15 mouse cellular contexts compared by ENCODE assay signal in genomic region chr3:121645447-121645846, GRCm38 (mm10). TPM values are rescaled to one million over a fixed set of nuclear protein-coding genes. Genes with fewer than 3 reads are reported as not detected.
DNase-seq lines count a peak whose midpoint lies in the region; ATAC-seq and TF ChIP-seq lines count a peak whose summit lies in the region.
"Had no signal": no experiment of that assay in that cellular context is flagged by ENCODE, and none has a peak within 500 bp of the region (broad histone marks: within the 10 kb centered on the region; RNA-seq: fewer than 3 reads in every experiment).

No protein-coding gene starts in this region.

- no peak for TF ChIP-seq CTCF in lung, embryonic 14.5 days (IDR thresholded peaks at IDR 0.05; ENCODE audit: low read depth)

- peak overlapping the region; percentile 47 for H3K27ac ChIP-seq in midbrain, embryonic 10.5 days (replicated peaks)
- H3K27ac ChIP-seq in midbrain, embryonic 14.5 days (replicated peaks; ENCODE audit: low read depth, low read length): no peak overlapping the region
- no peak overlapping the region for H3K27ac ChIP-seq in lung, embryonic 14.5 days (ENCODE audit: low read depth)
- H3K27ac ChIP-seq in stomach, embryonic 16.5 days (ENCODE audit: low read length): peak overlapping the region; percentile 87; the same call in 1 of the 2 replicates
- H3K27ac ChIP-seq: limb, embryonic 10.5 days; neural tube, embryonic 13.5 days had no signal

- H3K27me3 ChIP-seq in midbrain, embryonic 10.5 days (ENCODE audit: low read depth, poor library complexity, severe bottlenecking): peaks cover 15% of the 10 kb centered on the region
- H3K27me3 ChIP-seq in midbrain, embryonic 14.5 days (ENCODE audit: control insufficient read depth, insufficient read depth, low read length): no peaks in the 10 kb centered on the region
- H3K27me3 ChIP-seq in lung, embryonic 14.5 days (ENCODE audit: insufficient read depth, low read length): no peaks in the 10 kb centered on the region
- no peaks in the 10 kb centered on the region for H3K27me3 ChIP-seq in stomach, embryonic 16.5 days (ENCODE audit: control insufficient read depth, insufficient read depth, low read length)
- H3K27me3 ChIP-seq: neural tube, embryonic 13.5 days had no signal

- peak; percentile 35 for DNase-seq in adrenal gland, postnatal 10 days
- no peak for DNase-seq in adrenal gland, postnatal 25 days
- peak; percentile 41 for DNase-seq in midbrain, embryonic 10.5 days (ENCODE audit: low spot score)
- no peak for DNase-seq in midbrain, embryonic 14.5 days
- DNase-seq in lung, embryonic 14.5 days: peak; percentile 47
- no peak for DNase-seq in thymus, postnatal 14 days
- no peak for DNase-seq in right cerebral cortex, adult 2 months (ENCODE audit: low spot score in 2 of 2)
- DNase-seq: cerebellum, adult 8-10 months; right cerebral cortex, postnatal 4 days had no signal

- H3K4me2 ChIP-seq in midbrain, embryonic 14.5 days (ENCODE audit: low read length): no peak overlapping the region
- no peak overlapping the region for H3K4me2 ChIP-seq in lung, embryonic 14.5 days
- H3K4me2 ChIP-seq in stomach, embryonic 16.5 days (ENCODE audit: low read depth, low read length): no peak overlapping the region
- H3K4me2 ChIP-seq: neural tube, embryonic 13.5 days had no signal

- H3K9me3 ChIP-seq in midbrain, embryonic 10.5 days (replicated peaks): no peaks in the 10 kb centered on the region
- no peaks in the 10 kb centered on the region for H3K9me3 ChIP-seq in midbrain, embryonic 14.5 days (ENCODE audit: control insufficient read depth, low read length)
- no peaks in the 10 kb centered on the region for H3K9me3 ChIP-seq in lung, embryonic 14.5 days (ENCODE audit: low read depth, low read length)
- H3K9me3 ChIP-seq in stomach, embryonic 16.5 days (replicated peaks; ENCODE audit: control insufficient read depth, low read length): no peaks in the 10 kb centered on the region
- H3K9me3 ChIP-seq: limb, embryonic 10.5 days; neural tube, embryonic 13.5 days had no signal

- peaks cover 27% of the 10 kb centered on the region for H3K4me1 ChIP-seq in midbrain, embryonic 10.5 days
- no peaks in the 10 kb centered on the region for H3K4me1 ChIP-seq in midbrain, embryonic 14.5 days (ENCODE audit: control insufficient read depth, insufficient read depth, low read length)
- peaks cover 8% of the 10 kb centered on the region for H3K4me1 ChIP-seq in lung, embryonic 14.5 days (ENCODE audit: insufficient read depth)
- H3K4me1 ChIP-seq in stomach, embryonic 16.5 days (ENCODE audit: control insufficient read depth, insufficient read depth, low read length): peaks cover 25% of the 10 kb centered on the region

- no peak for ATAC-seq in midbrain, embryonic 14.5 days (ENCODE audit: low FRiP score, low TSS enrichment)
- ATAC-seq in lung, embryonic 14.5 days (ENCODE audit: insufficient read depth): peak; percentile 48; the same call in 1 of the 2 replicates
- ATAC-seq in stomach, embryonic 16.5 days (ENCODE audit: insufficient read depth, low FRiP score): no peak

- H3K4me3 ChIP-seq in midbrain, embryonic 10.5 days: no peak overlapping the region
- no peak overlapping the region for H3K4me3 ChIP-seq in midbrain, embryonic 14.5 days (replicated peaks; ENCODE audit: low read depth, low read length)
- H3K4me3 ChIP-seq in lung, embryonic 14.5 days (ENCODE audit: low read depth, low read length): no peak overlapping the region
- H3K4me3 ChIP-seq in stomach, embryonic 16.5 days (replicated peaks; ENCODE audit: low read length): no peak overlapping the region
- H3K4me3 ChIP-seq: limb, embryonic 10.5 days; neural tube, embryonic 13.5 days had no signal

- no peaks in the 10 kb centered on the region for H3K36me3 ChIP-seq in midbrain, embryonic 10.5 days
- no peaks in the 10 kb centered on the region for H3K36me3 ChIP-seq in midbrain, embryonic 14.5 days (ENCODE audit: control insufficient read depth, insufficient read depth, low read length)
- no peaks in the 10 kb centered on the region for H3K36me3 ChIP-seq in lung, embryonic 14.5 days (ENCODE audit: insufficient read depth)
- H3K36me3 ChIP-seq in stomach, embryonic 16.5 days (ENCODE audit: control insufficient read depth, insufficient read depth, low read length): no peaks in the 10 kb centered on the region
- H3K36me3 ChIP-seq: limb, embryonic 10.5 days; neural tube, embryonic 13.5 days had no signal

- WGBS in midbrain, embryonic 10.5 days: 46% methylated on average over 7 of the region's 7 CpGs
- 45% methylated on average over 7 of the region's 7 CpGs for WGBS in midbrain, embryonic 14.5 days
- 50% methylated on average over 7 of the region's 7 CpGs for WGBS in lung, embryonic 14.5 days
- WGBS in stomach, embryonic 16.5 days: 51% methylated on average over 7 of the region's 7 CpGs

- no peak overlapping the region for H3K9ac ChIP-seq in midbrain, embryonic 14.5 days (replicated peaks; ENCODE audit: low read length)
- no peak overlapping the region for H3K9ac ChIP-seq in lung, embryonic 14.5 days
- H3K9ac ChIP-seq in stomach, embryonic 16.5 days (ENCODE audit: low read length): no peak overlapping the region
- H3K9ac ChIP-seq: neural tube, embryonic 13.5 days had no signal

RNA-seq across cellular contexts. Expression of gene 4930432M17Rik, which starts 25.1 kb away (rescaled TPM):
- not detected for total RNA-seq in adrenal gland, postnatal 10 days (2021)
- not detected in 2 replicates for total RNA-seq in adrenal gland, postnatal 25 days (2021)
- polyA plus RNA-seq in midbrain, embryonic 10.5 days (2016; fragmentation: Nextera tagmentation; extraction: Ambion mirVana): not detected in 2 replicates
- polyA plus RNA-seq in midbrain, embryonic 14.5 days (2014; fragmentation: Nextera tagmentation; extraction: Ambion mirVana): not detected in 2 replicates
- polyA plus RNA-seq in lung, embryonic 14.5 days (2014; fragmentation: Nextera tagmentation; extraction: Ambion mirVana): not detected in 2 replicates
- not detected in 2 replicates for polyA plus RNA-seq in stomach, embryonic 16.5 days (2015; fragmentation: Nextera tagmentation; extraction: Ambion mirVana)
- total RNA-seq: adrenal gland, adult 18-20 months; MEL had no signal
- polyA plus RNA-seq: heart, postnatal 0 days; limb, embryonic 10.5 days; neural tube, embryonic 13.5 days had no signal

Comparison
In these comparisons a context has a peak if more than half of its experiments do, and no peak if none do; other contexts are left out.
1. DNase-seq: peak in adrenal gland, postnatal 10 days (single experiment), midbrain, embryonic 10.5 days (single experiment) and lung, embryonic 14.5 days (single experiment); none in adrenal gland, postnatal 25 days (single experiment), midbrain, embryonic 14.5 days (single experiment), thymus, postnatal 14 days (single experiment) and right cerebral cortex, adult 2 months (0 of 2).
2. H3K27ac ChIP-seq: peak in midbrain, embryonic 10.5 days (single experiment) and stomach, embryonic 16.5 days (single experiment); none in midbrain, embryonic 14.5 days (single experiment) and lung, embryonic 14.5 days (single experiment).